Mouse (Mus musculus) bone marrow macrophage, adult 2 months (primary cell): ENCODE data around the gene Fam168b. TPM values are rescaled to one million over a fixed set of nuclear protein-coding genes. Genes with fewer than 3 reads are reported as not detected.

Experiments used
- H3K27ac ChIP-seq: 2 replicates; pipeline ENCODE4 v1.5.1; 2012; ENCODE audit warnings: low read depth, low read length; ENCODE audit not compliant: insufficient read depth
- H3K4me1 ChIP-seq: 2 replicates; pipeline ENCODE4 v1.6.1; 2012; ENCODE audit warnings: low read length; ENCODE audit not compliant: control insufficient read depth, insufficient read depth
- H3K4me3 ChIP-seq: 2 replicates; pipeline ENCODE4 v1.5.1; 2012; ENCODE audit warnings: mild to moderate bottlenecking, low read length, moderate library complexity; ENCODE audit not compliant: insufficient read depth
- CTCF ChIP-seq: IDR thresholded peaks from 2 replicates; pipeline ENCODE4 v1.5.1; 2012; ENCODE audit warnings: low read depth, mild to moderate bottlenecking, low read length, moderate library complexity
- POLR2A ChIP-seq: IDR thresholded peaks from 2 replicates; pipeline ENCODE4 v1.6.1; 2012; ENCODE audit warnings: mild to moderate bottlenecking, low read depth, low read length, borderline replicate concordance
- polyA plus RNA-seq: library from polyadenylated mRNA; stranded (reverse); fragments of >200 nt; gene quantifications from 2 replicates; pipeline ENCODE4 v1.2.4, GENCODE M21; 2012; ENCODE audit not compliant: missing spikeins, insufficient read depth, insufficient read length

The Fam168b gene
- polyA plus RNA-seq, 1 experiment, result 135 TPM

DNA sequence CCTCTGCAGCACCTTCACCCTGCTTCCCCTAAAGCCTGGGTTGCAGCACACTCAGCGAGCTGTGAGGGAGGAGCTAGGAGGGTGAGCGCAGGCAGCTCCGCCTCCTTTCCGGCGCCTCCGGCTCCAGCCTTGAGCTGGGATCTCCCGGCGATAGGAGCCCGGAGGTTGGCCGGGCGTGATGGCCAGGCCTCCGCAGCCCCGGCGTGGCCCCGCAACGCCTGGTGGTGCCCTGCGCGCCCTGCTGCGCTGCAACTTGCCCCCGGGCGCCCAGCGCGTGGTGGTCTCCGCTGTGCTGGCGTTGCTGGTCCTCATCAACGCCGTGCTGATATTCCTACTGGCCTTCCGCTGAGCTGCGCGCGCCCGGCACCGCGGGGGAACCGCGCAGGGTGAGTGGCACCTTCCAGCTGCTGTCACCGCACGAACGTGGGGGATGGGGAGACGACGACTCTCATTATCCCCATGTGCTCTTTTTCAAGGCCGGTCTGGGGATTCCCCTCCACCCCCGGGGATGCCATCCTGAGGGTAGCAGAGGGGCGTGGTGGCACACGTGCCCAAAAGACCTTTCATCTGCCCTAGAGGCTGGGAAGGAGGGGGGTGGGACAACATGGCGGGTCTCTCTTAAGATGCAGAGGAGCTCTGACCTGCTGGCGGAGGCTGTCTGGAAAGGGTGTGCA, 41.1 kb downstream of the Fam168b start:
- Histone ChIP-seq H3K4me3 (peak overlapping the region; percentile 99), H3K27ac (peak overlapping the region; percentile 36), H3K4me1 (peaks cover 27% of the 10 kb centered on the region)
- TF ChIP-seq CTCF (no peak), POLR2A (no peak)

GRCm38 (mm10) chr1:34799140-34799539, 43.7 kb downstream of the Fam168b start:
- Histone ChIP-seq H3K27ac (no peak overlapping the region), H3K4me1 (peaks cover 26% of the 10 kb centered on the region), H3K4me3 (no peak overlapping the region)
- TF ChIP-seq POLR2A (no peak), CTCF (no peak)

- H3K4me1 ChIP-seq, result no peaks in the 10 kb centered on the region
- no peak overlapping the region for H3K4me3 ChIP-seq
- no peak for TF ChIP-seq POLR2A
- no peak for TF ChIP-seq CTCF
- no peak overlapping the region for H3K27ac ChIP-seq
Observed at GRCm38 (mm10) chr1:34793304-34794300, 49.3 kb downstream of the Fam168b start.

DNA sequence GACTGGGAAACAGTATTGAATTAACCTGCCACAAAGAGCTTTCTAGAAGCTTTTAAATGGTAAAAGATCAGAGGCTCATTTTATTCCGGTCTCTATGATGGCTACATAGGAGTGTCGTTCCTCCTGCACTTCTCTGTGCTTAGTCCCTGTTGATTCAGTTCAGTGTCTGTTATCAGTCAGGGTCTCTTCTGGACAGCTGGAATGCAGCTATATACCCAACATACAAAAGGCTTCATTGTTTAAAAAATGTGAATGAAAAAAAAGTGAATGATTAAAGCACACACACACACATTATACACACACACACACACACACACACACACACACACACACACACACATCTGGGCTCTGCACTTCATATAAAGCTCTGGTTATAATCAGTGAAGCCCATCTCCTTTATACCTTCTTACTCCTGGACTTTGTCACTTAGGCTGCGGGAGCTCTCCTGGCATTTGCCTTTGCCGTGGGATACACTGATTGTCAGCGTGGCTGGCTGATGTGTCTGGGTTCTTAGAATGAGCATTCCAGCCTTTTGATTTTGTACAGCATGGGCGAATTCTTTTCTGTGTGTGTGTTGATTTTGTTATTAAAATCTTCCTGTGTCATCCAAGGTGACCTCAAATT, 59.2 kb downstream of the Fam168b start:
- no peak overlapping the region for H3K27ac ChIP-seq
- TF ChIP-seq POLR2A (no peak), CTCF (no peak)
- no peaks in the 10 kb centered on the region for H3K4me1 ChIP-seq

DNA sequence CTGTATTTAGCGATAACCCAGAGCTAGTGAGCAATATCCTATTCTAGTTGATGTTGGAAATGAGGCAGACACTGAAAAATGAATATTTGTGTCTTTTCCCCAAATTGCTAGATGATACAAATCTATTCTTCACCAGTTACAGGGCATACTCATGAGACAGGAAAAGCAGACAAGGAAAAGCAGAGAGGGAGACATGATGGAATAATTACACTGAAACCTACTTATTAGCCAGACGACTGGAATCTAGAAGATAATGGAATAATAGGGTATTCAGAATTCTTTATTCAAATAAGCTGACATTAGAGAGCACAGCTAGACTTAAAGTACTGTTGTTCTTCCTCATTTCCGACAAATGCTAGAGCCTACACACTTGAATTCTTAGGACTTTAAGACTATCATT, 67.0 kb downstream of the Fam168b start:
- Histone ChIP-seq H3K27ac (no peak overlapping the region), H3K4me1 (no peaks in the 10 kb centered on the region), H3K4me3 (no peak overlapping the region)
- TF ChIP-seq POLR2A (no peak), CTCF (no peak)

More for the DNA sequence above, 59.2 kb downstream of the Fam168b start:
- no peak overlapping the region for H3K4me3 ChIP-seq

- no peak overlapping the region for H3K4me3 ChIP-seq
- H3K27ac ChIP-seq, result no peak overlapping the region
- no peaks in the 10 kb centered on the region for H3K4me1 ChIP-seq
- TF ChIP-seq CTCF, result no peak
- no peak for TF ChIP-seq POLR2A
Observed at GRCm38 (mm10) chr1:34768875-34769274, 74.0 kb downstream of the Fam168b start.

DNA sequence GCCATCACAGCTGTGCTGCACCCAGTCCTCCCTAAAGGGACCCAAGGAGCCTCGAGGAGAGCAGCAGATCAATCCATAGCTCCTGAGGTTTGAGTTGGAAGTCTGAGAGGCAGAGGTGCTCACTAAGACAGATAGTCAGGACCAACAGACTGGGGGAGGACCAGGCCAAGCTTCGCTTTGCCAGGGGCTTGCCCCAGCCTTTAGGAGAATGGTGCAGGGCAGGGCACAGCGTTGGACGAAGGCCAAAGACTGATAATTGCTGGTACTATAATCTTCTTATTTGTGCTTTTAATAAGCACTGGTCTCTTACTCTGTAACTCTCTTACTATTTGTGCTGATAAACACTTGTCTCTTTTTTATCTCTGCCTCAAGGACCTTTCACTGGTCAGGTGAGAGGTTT, 75.0 kb downstream of the Fam168b start:
- Histone ChIP-seq H3K27ac (no peak overlapping the region), H3K4me1 (no peaks in the 10 kb centered on the region), H3K4me3 (no peak overlapping the region)
- TF ChIP-seq POLR2A (no peak), CTCF (no peak)

GRCm38 (mm10) chr1:34766899-34767298, 76.0 kb downstream of the Fam168b start:
- TF ChIP-seq POLR2A (no peak), CTCF (no peak)

More at GRCm38 (mm10) chr1:34766899-34767298, 76.0 kb downstream of the Fam168b start:
- H3K27ac ChIP-seq, result no peak overlapping the region
- no peaks in the 10 kb centered on the region for H3K4me1 ChIP-seq
- H3K4me3 ChIP-seq, result no peak overlapping the region

Other genes starting within 250 kb of the Fam168b start
- gene Plekhb2, start 6.9 kb upstream of the Fam168b start, polyA plus RNA-seq, result 217 and 227 TPM in 2 replicates